ENCODE assay signal across 8 mouse cellular contexts in genomic region chr3:89315930-89316831, GRCm38 (mm10). TPM values are rescaled to one million over a fixed set of nuclear protein-coding genes. Genes with fewer than 3 reads are reported as not detected.
DNase-seq lines count a peak whose midpoint lies in the region; ATAC-seq and TF ChIP-seq lines count a peak whose summit lies in the region.

No protein-coding gene starts in this region.

- H3K4me2 ChIP-seq in embryonic facial prominence, embryonic 11.5 days (ENCODE audit: low read depth, low read length), result peak overlapping the region; percentile 78
- H3K4me2 ChIP-seq in hindbrain, embryonic 16.5 days (ENCODE audit: low read length), result peak overlapping the region; percentile 57
- H3K4me2 ChIP-seq in midbrain, embryonic 11.5 days, result peak overlapping the region; percentile 66

- no peaks in the 10 kb centered on the region for H3K9me3 ChIP-seq in embryonic facial prominence, embryonic 11.5 days (replicated peaks; ENCODE audit: control insufficient read depth, low read length)
- no peaks in the 10 kb centered on the region for H3K9me3 ChIP-seq in hindbrain, embryonic 16.5 days (ENCODE audit: control insufficient read depth, low read length)
- H3K9me3 ChIP-seq in midbrain, embryonic 11.5 days (ENCODE audit: control insufficient read depth, low read length), result no peaks in the 10 kb centered on the region

- H3K4me3 ChIP-seq in lung, adult 2 months (replicated peaks; ENCODE audit: extremely low read depth, low read depth, low read length), result no peak overlapping the region
- peak overlapping the region; percentile 31 for H3K4me3 ChIP-seq in embryonic facial prominence, embryonic 11.5 days (ENCODE audit: low read depth, low read length)
- no peak overlapping the region for H3K4me3 ChIP-seq in hindbrain, embryonic 16.5 days (ENCODE audit: low read length)
- H3K4me3 ChIP-seq in midbrain, embryonic 11.5 days (ENCODE audit: low read depth, low read length), result peak overlapping the region; percentile 33

- peak; percentile 44 for DNase-seq in lung, adult 2 months
- no peak for DNase-seq in lung, postnatal 10 days
- DNase-seq in embryonic facial prominence, embryonic 11.5 days (ENCODE audit: low spot score), result no peak
- peak; percentile 94 for DNase-seq in midbrain, embryonic 11.5 days (ENCODE audit: low spot score, missing footprints)
- no peak for DNase-seq in layer of hippocampus, adult 11-12 months (ENCODE audit: low spot score)
- DNase-seq in adrenal gland, postnatal 25 days, result no peak

- peaks cover 33% of the 10 kb centered on the region for H3K27me3 ChIP-seq in embryonic facial prominence, embryonic 11.5 days (ENCODE audit: control insufficient read depth, insufficient read depth, low read length)
- H3K27me3 ChIP-seq in hindbrain, embryonic 16.5 days (replicated peaks; ENCODE audit: control insufficient read depth, insufficient read depth, low read length), result peaks cover 3% of the 10 kb centered on the region
- H3K27me3 ChIP-seq in midbrain, embryonic 11.5 days (ENCODE audit: control insufficient read depth, insufficient read depth, low read length), result peaks cover 51% of the 10 kb centered on the region

- TF ChIP-seq POLR2A in lung, adult 2 months (IDR thresholded peaks at IDR 0.05; ENCODE audit: borderline replicate concordance, extremely low read depth, low read depth, low read length), result no peak

- peaks cover 18% of the 10 kb centered on the region for H3K4me1 ChIP-seq in lung, adult 2 months (ENCODE audit: control insufficient read depth, insufficient read depth, low read length)
- H3K4me1 ChIP-seq in embryonic facial prominence, embryonic 11.5 days (ENCODE audit: control insufficient read depth, insufficient read depth, low read length), result peaks cover 26% of the 10 kb centered on the region
- peaks cover 53% of the 10 kb centered on the region for H3K4me1 ChIP-seq in hindbrain, embryonic 16.5 days (ENCODE audit: control insufficient read depth, insufficient read depth, low read depth, low read length)
- H3K4me1 ChIP-seq in midbrain, embryonic 11.5 days (ENCODE audit: control insufficient read depth, insufficient read depth, low read length), result peaks cover 41% of the 10 kb centered on the region

- no peak overlapping the region for H3K9ac ChIP-seq in embryonic facial prominence, embryonic 11.5 days (replicated peaks; ENCODE audit: low read length)
- H3K9ac ChIP-seq in hindbrain, embryonic 16.5 days (ENCODE audit: low read depth, low read length), result peak overlapping the region; percentile 33
- no peak overlapping the region; the same call in 1 of the 2 replicates for H3K9ac ChIP-seq in midbrain, embryonic 11.5 days (ENCODE audit: low read length)

- no peak overlapping the region for H3K27ac ChIP-seq in embryonic facial prominence, embryonic 11.5 days (replicated peaks; ENCODE audit: low read depth, low read length)
- H3K27ac ChIP-seq in hindbrain, embryonic 16.5 days (ENCODE audit: low read depth, low read length), result no peak overlapping the region
- no peak overlapping the region for H3K27ac ChIP-seq in midbrain, embryonic 11.5 days (ENCODE audit: low read depth, low read length)

- ATAC-seq in embryonic facial prominence, embryonic 11.5 days (replicated peaks; ENCODE audit: insufficient number of reproducible peaks, low FRiP score, low TSS enrichment, low read depth), result no peak; the same call in 1 of the 2 replicates
- 0 out of 2 replicates have a peak, but pooled peaks have one; percentile 3 for ATAC-seq in hindbrain, embryonic 16.5 days
- peak; percentile 2; the same call in 1 of the 2 replicates for ATAC-seq in midbrain, embryonic 11.5 days (ENCODE audit: low FRiP score)
- no peak for ATAC-seq in monocyte, adult 5-6 weeks (replicated peaks; ENCODE audit: insufficient number of reproducible peaks, low FRiP score, low TSS enrichment, poor library complexity, severe bottlenecking)

- 10% methylated on average over 40 of the region's 40 CpGs for WGBS in lung, adult 2 months
- WGBS in embryonic facial prominence, embryonic 11.5 days, result 7% methylated on average over 40 of the region's 40 CpGs
- 6% methylated on average over 40 of the region's 40 CpGs for WGBS in hindbrain, embryonic 16.5 days
- 8% methylated on average over 40 of the region's 40 CpGs for WGBS in midbrain, embryonic 11.5 days

- TF ChIP-seq CTCF in lung, adult 2 months (IDR thresholded peaks at IDR 0.05; ENCODE audit: insufficient read depth, low read length), result no peak

- H3K36me3 ChIP-seq in embryonic facial prominence, embryonic 11.5 days (replicated peaks; ENCODE audit: control insufficient read depth, insufficient read depth, low read depth, low read length), result no peaks in the 10 kb centered on the region; the same call in 1 of the 2 replicates
- 0 out of 2 replicates have a peak, but pooled peaks cover 11% of the 10 kb centered on the region for H3K36me3 ChIP-seq in hindbrain, embryonic 16.5 days (ENCODE audit: control insufficient read depth, insufficient read depth, low read length)
- H3K36me3 ChIP-seq in midbrain, embryonic 11.5 days (ENCODE audit: control insufficient read depth, insufficient read depth, low read length), result no peaks in the 10 kb centered on the region

RNA-seq across cellular contexts. Expression of gene Efna3, which starts 6.6 kb away (rescaled TPM):
- polyA plus RNA-seq in lung, adult 2 months (2012; rRNA removed), result 4.1 and 20.3 TPM in 2 replicates
- 6.6 and 8.3 TPM in 2 replicates for polyA plus RNA-seq in embryonic facial prominence, embryonic 11.5 days (2014; fragmentation: Nextera tagmentation; extraction: Ambion mirVana)
- polyA plus RNA-seq in hindbrain, embryonic 16.5 days (2015; fragmentation: Nextera tagmentation; extraction: Ambion mirVana), result 77.9 and 78.0 TPM in 2 replicates
- 4.6 and 6.4 TPM in 2 replicates for polyA plus RNA-seq in midbrain, embryonic 11.5 days (2014; fragmentation: Nextera tagmentation; extraction: Ambion mirVana)
- not detected in 3 replicates for total RNA-seq in monocyte, adult 5-6 weeks (2017)
- total RNA-seq in adrenal gland, postnatal 25 days (2021), result 0.27 TPM in 1 of 2 replicates, not detected in the other

RNA-seq across cellular contexts. Expression of gene Efna4, which starts 21.6 kb away (rescaled TPM):
- 7.3 and 9.3 TPM in 2 replicates for polyA plus RNA-seq in lung, adult 2 months (2012; rRNA removed)
- 39.1 and 39.5 TPM in 2 replicates for polyA plus RNA-seq in embryonic facial prominence, embryonic 11.5 days (2014; fragmentation: Nextera tagmentation; extraction: Ambion mirVana)
- 3.9 and 5.0 TPM in 2 replicates for polyA plus RNA-seq in hindbrain, embryonic 16.5 days (2015; fragmentation: Nextera tagmentation; extraction: Ambion mirVana)
- 15.3 and 17.5 TPM in 2 replicates for polyA plus RNA-seq in midbrain, embryonic 11.5 days (2014; fragmentation: Nextera tagmentation; extraction: Ambion mirVana)
- not detected in 3 replicates for total RNA-seq in monocyte, adult 5-6 weeks (2017)
- 1.7 TPM in 1 of 2 replicates, not detected in the other for total RNA-seq in adrenal gland, postnatal 25 days (2021)

RNA-seq across cellular contexts. Expression of gene Adam15, which starts 33.6 kb away (rescaled TPM):
- polyA plus RNA-seq in lung, adult 2 months (2012; rRNA removed), result 190 and 225 TPM in 2 replicates
- 17.8 and 17.9 TPM in 2 replicates for polyA plus RNA-seq in embryonic facial prominence, embryonic 11.5 days (2014; fragmentation: Nextera tagmentation; extraction: Ambion mirVana)
- 74.6 and 84.1 TPM in 2 replicates for polyA plus RNA-seq in hindbrain, embryonic 16.5 days (2015; fragmentation: Nextera tagmentation; extraction: Ambion mirVana)
- 17.0 and 18.7 TPM in 2 replicates for polyA plus RNA-seq in midbrain, embryonic 11.5 days (2014; fragmentation: Nextera tagmentation; extraction: Ambion mirVana)
- 23.1 to 49.7 TPM (median 33.0 TPM) in 3 replicates for total RNA-seq in monocyte, adult 5-6 weeks (2017)
- total RNA-seq in adrenal gland, postnatal 25 days (2021), result 50.4 and 65.1 TPM in 2 replicates

RNA-seq across cellular contexts. Expression of gene Efna1, which starts 35.2 kb away (rescaled TPM):
- 132 and 134 TPM in 2 replicates for polyA plus RNA-seq in lung, adult 2 months (2012; rRNA removed)
- polyA plus RNA-seq in embryonic facial prominence, embryonic 11.5 days (2014; fragmentation: Nextera tagmentation; extraction: Ambion mirVana), result 26.9 and 30.2 TPM in 2 replicates
- polyA plus RNA-seq in hindbrain, embryonic 16.5 days (2015; fragmentation: Nextera tagmentation; extraction: Ambion mirVana), result 8.4 and 9.9 TPM in 2 replicates
- polyA plus RNA-seq in midbrain, embryonic 11.5 days (2014; fragmentation: Nextera tagmentation; extraction: Ambion mirVana), result 12.2 and 12.5 TPM in 2 replicates
- 0.38 to 0.39 TPM in 2 of 3 replicates, not detected in the other for total RNA-seq in monocyte, adult 5-6 weeks (2017)
- total RNA-seq in adrenal gland, postnatal 25 days (2021), result 11.6 and 17.2 TPM in 2 replicates

RNA-seq across cellular contexts. Expression of gene Dcst2, which starts 45.6 kb away (rescaled TPM):
- polyA plus RNA-seq in lung, adult 2 months (2012; rRNA removed), result 0.28 and 0.31 TPM in 2 replicates
- 0.32 TPM in 1 of 2 replicates, not detected in the other for polyA plus RNA-seq in embryonic facial prominence, embryonic 11.5 days (2014; fragmentation: Nextera tagmentation; extraction: Ambion mirVana)
- 0.10 and 0.11 TPM in 2 replicates for polyA plus RNA-seq in hindbrain, embryonic 16.5 days (2015; fragmentation: Nextera tagmentation; extraction: Ambion mirVana)
- 0.33 TPM in 1 of 2 replicates, not detected in the other for polyA plus RNA-seq in midbrain, embryonic 11.5 days (2014; fragmentation: Nextera tagmentation; extraction: Ambion mirVana)
- total RNA-seq in monocyte, adult 5-6 weeks (2017), result not detected in 3 replicates
- 0.38 and 0.76 TPM in 2 replicates for total RNA-seq in adrenal gland, postnatal 25 days (2021)

Comparison
In these comparisons a context has a peak if more than half of its experiments do, and no peak if none do; other contexts are left out.
1. DNase-seq: peak in lung, adult 2 months (single experiment) and midbrain, embryonic 11.5 days (single experiment); none in lung, postnatal 10 days (single experiment), embryonic facial prominence, embryonic 11.5 days (single experiment), layer of hippocampus, adult 11-12 months (single experiment) and adrenal gland, postnatal 25 days (single experiment).
2. H3K4me3 ChIP-seq: peak in embryonic facial prominence, embryonic 11.5 days (single experiment) and midbrain, embryonic 11.5 days (single experiment); none in lung, adult 2 months (single experiment) and hindbrain, embryonic 16.5 days (single experiment).
3. ATAC-seq: peak in hindbrain, embryonic 16.5 days (single experiment) and midbrain, embryonic 11.5 days (single experiment); none in embryonic facial prominence, embryonic 11.5 days (single experiment) and monocyte, adult 5-6 weeks (single experiment).
4. Peak in every context shown above with its lines, with median percentiles within 50 percentile points of each other: H3K4me2 ChIP-seq.